Mouse (Mus musculus): Measurements from ENCODE around the gene 1700034J05Rik. TPM values are rescaled to one million over a fixed set of nuclear protein-coding genes. Genes with fewer than 3 reads are reported as not detected.

Gene 1700034J05Rik
- polyA plus RNA-seq, 1 experiment from 2014 or later, result 0.18 TPM

- ATAC-seq (ENCODE audit: insufficient read depth, low FRiP score, low read depth), result no peak
- H3K27ac ChIP-seq, result no peak overlapping the region
- H3K27me3 ChIP-seq (replicated peaks), result no peaks in the 10 kb centered on the region
- peaks cover 14% of the 10 kb centered on the region for H3K4me1 ChIP-seq
- H3K9ac ChIP-seq, result no peak overlapping the region
- no peaks in the 10 kb centered on the region for H3K36me3 ChIP-seq
- no peak overlapping the region for H3K4me2 ChIP-seq
- H3K9me3 ChIP-seq, result no peaks in the 10 kb centered on the region
- no peak overlapping the region for H3K4me3 ChIP-seq (replicated peaks)
- 35% methylated on average over 5 of the region's 5 CpGs for WGBS
These were observed 24.5 kb upstream of the 1700034J05Rik start for GRCm38 (mm10) chr6:146978691-146979114.

GRCm38 (mm10) chr6:146976446-146976845 is 22.2 kb upstream of the 1700034J05Rik start:
- 83% methylated on average over 8 of the region's 8 CpGs for WGBS
- H3K9me3 ChIP-seq, result no peaks in the 10 kb centered on the region
- no peak for ATAC-seq (ENCODE audit: insufficient read depth, low FRiP score, low read depth)
- peaks cover 18% of the 10 kb centered on the region for H3K4me1 ChIP-seq
- no peak overlapping the region for H3K4me3 ChIP-seq (replicated peaks)
- H3K4me2 ChIP-seq, result no peak overlapping the region
- no peak overlapping the region for H3K27ac ChIP-seq
- H3K36me3 ChIP-seq, result no peaks in the 10 kb centered on the region
- no peaks in the 10 kb centered on the region for H3K27me3 ChIP-seq (replicated peaks)
- no peak overlapping the region for H3K9ac ChIP-seq

DNA sequence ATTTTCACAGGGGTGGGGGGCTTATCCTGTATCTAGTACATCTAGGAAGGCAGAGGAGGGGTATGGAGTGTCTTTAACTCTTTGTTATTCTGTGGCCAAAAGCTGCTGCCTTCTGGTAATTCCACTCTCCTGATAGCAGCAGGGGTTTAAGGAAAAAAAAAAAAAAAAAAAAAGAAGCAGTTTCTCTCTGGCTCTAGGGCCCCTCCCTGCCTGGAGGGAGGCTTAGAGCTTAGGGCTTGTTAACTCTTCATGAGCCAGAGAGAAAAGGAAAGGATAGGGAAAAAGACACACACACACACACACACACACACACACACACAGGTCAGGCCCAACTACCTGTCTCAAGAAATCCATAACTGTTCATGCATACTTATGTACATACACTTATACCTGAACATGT is 19.6 kb upstream of the 1700034J05Rik start:
- ATAC-seq (ENCODE audit: insufficient read depth, low FRiP score, low read depth), result no peak
- Histone ChIP-seq H3K4me1 (peaks cover 7% of the 10 kb centered on the region), H3K9me3 (no peaks in the 10 kb centered on the region), H3K27ac (no peak overlapping the region), H3K9ac (no peak overlapping the region), H3K4me3 (replicated peaks) (no peak overlapping the region), H3K27me3 (replicated peaks) (no peaks in the 10 kb centered on the region), H3K36me3 (no peaks in the 10 kb centered on the region), H3K4me2 (no peak overlapping the region)

DNA sequence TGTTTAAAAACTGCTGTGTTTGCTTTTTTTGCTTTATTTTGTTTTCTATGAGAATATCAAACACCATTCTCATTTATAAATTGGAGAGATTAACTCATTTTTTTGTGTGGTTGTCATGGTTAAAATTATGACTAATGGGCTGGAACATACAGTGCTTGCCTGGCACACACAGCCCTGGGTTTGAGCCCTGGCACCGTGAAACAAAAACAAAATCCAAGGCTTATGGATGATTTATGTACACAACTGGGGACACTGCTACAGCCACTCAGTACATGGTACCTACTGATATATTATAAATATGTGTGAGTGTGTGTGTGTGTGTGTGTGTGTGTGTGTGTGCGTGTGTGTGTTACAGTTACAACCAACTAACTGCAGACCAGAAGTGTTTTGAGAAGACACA is 19.2 kb upstream of the 1700034J05Rik start:
- Histone ChIP-seq H3K27ac (no peak overlapping the region), H3K27me3 (replicated peaks) (no peaks in the 10 kb centered on the region), H3K9me3 (no peaks in the 10 kb centered on the region), H3K36me3 (no peaks in the 10 kb centered on the region), H3K4me3 (replicated peaks) (no peak overlapping the region), H3K4me2 (no peak overlapping the region), H3K4me1 (0 out of 2 replicates have a peak, but pooled peaks cover 4% of the 10 kb centered on the region), H3K9ac (no peak overlapping the region)
- ATAC-seq (ENCODE audit: insufficient read depth, low FRiP score, low read depth), result no peak
- WGBS, result 56% methylated on average over 2 of the region's 2 CpGs

DNA sequence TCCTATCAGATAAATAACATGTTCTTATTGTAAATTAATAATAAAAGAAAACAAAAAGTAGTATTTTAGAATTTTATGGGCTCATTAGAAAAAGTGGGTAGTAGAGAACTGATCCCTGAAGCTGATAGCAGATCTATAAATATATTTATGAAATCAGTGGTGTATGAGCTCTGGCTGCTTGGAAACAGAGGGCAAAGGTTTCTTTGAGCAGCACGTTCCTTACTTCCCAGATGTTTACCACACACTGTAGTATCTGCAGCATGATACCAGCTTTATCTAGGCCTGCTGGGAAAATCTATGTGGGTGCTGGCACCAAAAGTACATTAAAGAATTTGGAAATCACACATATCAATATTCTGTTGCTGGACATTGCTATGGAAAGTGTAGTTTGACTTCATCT is 18.5 kb upstream of the 1700034J05Rik start:
- Histone ChIP-seq H3K27ac (no peak overlapping the region), H3K27me3 (replicated peaks) (no peaks in the 10 kb centered on the region), H3K9me3 (no peaks in the 10 kb centered on the region), H3K9ac (no peak overlapping the region), H3K4me2 (no peak overlapping the region), H3K4me3 (replicated peaks) (no peak overlapping the region), H3K4me1 (0 out of 2 replicates have a peak, but pooled peaks cover 4% of the 10 kb centered on the region), H3K36me3 (no peaks in the 10 kb centered on the region)
- ATAC-seq (ENCODE audit: insufficient read depth, low FRiP score, low read depth), result no peak
- WGBS, result 27% methylated on average over 1 of the region's 1 CpGs

GRCm38 (mm10) chr6:146972009-146972408 is 17.8 kb upstream of the 1700034J05Rik start:
- ATAC-seq (ENCODE audit: insufficient read depth, low FRiP score, low read depth), result no peak
- Histone ChIP-seq H3K27me3 (replicated peaks) (no peaks in the 10 kb centered on the region), H3K9ac (no peak overlapping the region), H3K9me3 (no peaks in the 10 kb centered on the region), H3K4me1 (0 out of 2 replicates have a peak, but pooled peaks cover 4% of the 10 kb centered on the region), H3K4me2 (no peak overlapping the region), H3K27ac (no peak overlapping the region), H3K36me3 (no peaks in the 10 kb centered on the region), H3K4me3 (replicated peaks) (no peak overlapping the region)
- 84% methylated on average over 6 of the region's 6 CpGs for WGBS

GRCm38 (mm10) chr6:146971366-146971765 is 17.1 kb upstream of the 1700034J05Rik start:
- WGBS, result 49% methylated on average over 3 of the region's 3 CpGs
- Histone ChIP-seq H3K36me3 (no peaks in the 10 kb centered on the region), H3K4me3 (replicated peaks) (no peak overlapping the region), H3K4me1 (0 out of 2 replicates have a peak, but pooled peaks cover 6% of the 10 kb centered on the region), H3K27ac (no peak overlapping the region), H3K4me2 (no peak overlapping the region), H3K27me3 (replicated peaks) (no peaks in the 10 kb centered on the region), H3K9me3 (no peaks in the 10 kb centered on the region), H3K9ac (no peak overlapping the region)
- ATAC-seq (ENCODE audit: insufficient read depth, low FRiP score, low read depth), result no peak

GRCm38 (mm10) chr6:146970811-146971210 is 16.6 kb upstream of the 1700034J05Rik start:
- 61% methylated on average over 3 of the region's 3 CpGs for WGBS
- Histone ChIP-seq H3K4me2 (no peak overlapping the region), H3K4me3 (replicated peaks) (no peak overlapping the region), H3K36me3 (no peaks in the 10 kb centered on the region), H3K4me1 (0 out of 2 replicates have a peak, but pooled peaks cover 12% of the 10 kb centered on the region), H3K27me3 (replicated peaks) (no peaks in the 10 kb centered on the region), H3K9ac (no peak overlapping the region), H3K27ac (no peak overlapping the region), H3K9me3 (no peaks in the 10 kb centered on the region)
- ATAC-seq (ENCODE audit: insufficient read depth, low FRiP score, low read depth), result no peak

GRCm38 (mm10) chr6:146967836-146968235 is 13.6 kb upstream of the 1700034J05Rik start:
- Histone ChIP-seq H3K4me2 (no peak overlapping the region), H3K4me1 (0 out of 2 replicates have a peak, but pooled peaks cover 11% of the 10 kb centered on the region), H3K9me3 (no peaks in the 10 kb centered on the region), H3K27ac (no peak overlapping the region), H3K9ac (no peak overlapping the region), H3K4me3 (replicated peaks) (no peak overlapping the region), H3K27me3 (replicated peaks) (no peaks in the 10 kb centered on the region), H3K36me3 (no peaks in the 10 kb centered on the region)
- WGBS, result 70% methylated on average over 6 of the region's 6 CpGs
- ATAC-seq (ENCODE audit: insufficient read depth, low FRiP score, low read depth), result no peak

DNA sequence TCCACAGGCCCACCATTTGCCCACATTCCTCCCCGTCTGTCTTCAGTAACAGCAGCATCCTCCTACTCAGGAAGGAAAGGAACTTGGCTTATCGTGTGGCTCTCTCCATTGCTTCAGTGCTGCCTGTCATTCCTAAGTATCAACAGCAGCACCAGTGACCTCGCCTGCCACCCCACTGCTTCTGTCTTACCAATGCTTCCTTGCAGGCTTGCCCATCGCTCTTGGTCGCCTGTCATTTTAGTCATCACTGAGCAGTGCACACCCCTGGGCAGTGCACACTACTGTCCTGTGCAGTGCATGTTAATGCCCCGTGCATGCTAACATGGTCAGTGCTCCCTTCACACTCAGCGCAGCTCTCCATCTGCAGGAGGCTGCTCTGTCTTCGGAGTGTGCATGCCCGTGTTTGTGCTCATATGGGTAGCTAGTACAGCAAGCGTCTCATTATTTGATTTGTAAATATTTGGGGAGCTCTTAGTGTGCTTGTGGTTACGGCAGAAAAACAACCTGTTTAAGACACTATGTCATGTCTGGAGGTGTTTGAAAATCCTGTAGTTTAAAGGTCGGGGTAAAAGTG is 12.3 kb upstream of the 1700034J05Rik start:
- Histone ChIP-seq H3K9ac (no peak overlapping the region), H3K27me3 (replicated peaks) (no peaks in the 10 kb centered on the region), H3K4me3 (replicated peaks) (no peak overlapping the region), H3K4me2 (no peak overlapping the region), H3K27ac (no peak overlapping the region), H3K4me1 (peaks cover 14% of the 10 kb centered on the region; the same call in 1 of the 2 replicates), H3K36me3 (no peaks in the 10 kb centered on the region), H3K9me3 (no peaks in the 10 kb centered on the region)
- 46% methylated on average over 12 of the region's 12 CpGs for WGBS
- ATAC-seq (ENCODE audit: insufficient read depth, low FRiP score, low read depth), result no peak

- H3K36me3 ChIP-seq, result no peaks in the 10 kb centered on the region
- no peak for ATAC-seq (ENCODE audit: insufficient read depth, low FRiP score, low read depth)
- H3K27me3 ChIP-seq (replicated peaks), result no peaks in the 10 kb centered on the region
- H3K4me1 ChIP-seq, result peaks cover 21% of the 10 kb centered on the region; the same call in 1 of the 2 replicates
- no peak overlapping the region for H3K9ac ChIP-seq
- H3K4me2 ChIP-seq, result no peak overlapping the region
- 87% methylated on average over 13 of the region's 13 CpGs for WGBS
- no peaks in the 10 kb centered on the region for H3K9me3 ChIP-seq
- no peak overlapping the region for H3K4me3 ChIP-seq (replicated peaks)
- H3K27ac ChIP-seq, result no peak overlapping the region
These were observed 11.0 kb upstream of the 1700034J05Rik start for GRCm38 (mm10) chr6:146965139-146965772.

DNA sequence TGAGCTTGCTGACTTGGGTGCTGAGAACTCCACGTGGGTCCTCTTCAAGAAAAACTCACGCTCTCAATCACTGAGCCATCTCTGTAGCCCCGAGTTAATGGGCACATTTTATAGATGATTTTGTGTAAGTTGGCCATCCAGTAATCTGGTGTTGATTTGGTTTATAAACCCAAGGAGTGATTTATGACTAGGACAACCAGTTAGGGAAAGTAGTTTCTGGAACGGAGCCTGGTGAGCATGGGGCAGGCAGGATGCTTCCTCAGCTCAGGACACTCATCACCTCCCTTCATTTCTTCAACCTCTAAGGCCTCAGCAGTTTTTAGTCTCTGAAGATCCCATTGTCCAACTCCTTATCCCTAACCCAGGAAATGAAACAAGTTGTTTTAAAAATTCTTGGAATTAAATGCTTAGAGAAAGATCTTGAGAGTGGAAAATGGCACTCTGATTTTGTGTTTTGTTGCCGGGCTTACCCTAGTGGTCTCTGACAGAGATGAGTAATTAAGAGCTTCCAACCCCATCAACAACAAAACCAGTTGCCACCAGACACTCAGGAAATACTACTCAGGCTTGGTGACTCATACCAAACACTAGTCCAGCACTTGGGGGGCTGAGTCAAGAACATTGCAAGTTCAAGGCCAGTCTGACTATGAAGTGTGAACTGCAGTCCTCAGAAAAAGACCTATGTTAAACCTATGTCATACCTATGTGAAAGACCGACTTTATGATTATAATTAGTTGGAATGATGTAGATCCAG is 9.4 kb upstream of the 1700034J05Rik start:
- Histone ChIP-seq H3K27me3 (replicated peaks) (no peaks in the 10 kb centered on the region), H3K9me3 (no peaks in the 10 kb centered on the region), H3K9ac (no peak overlapping the region), H3K4me2 (no peak overlapping the region), H3K36me3 (no peaks in the 10 kb centered on the region), H3K4me3 (replicated peaks) (no peak overlapping the region), H3K27ac (no peak overlapping the region), H3K4me1 (peaks cover 21% of the 10 kb centered on the region; the same call in 1 of the 2 replicates)
- 73% methylated on average over 6 of the region's 6 CpGs for WGBS
- ATAC-seq (ENCODE audit: insufficient read depth, low FRiP score, low read depth), result no peak
